Mouse (Mus musculus): ENCODE results near the gene Zfp512b. TPM values are rescaled to one million over a fixed set of nuclear protein-coding genes. Genes with fewer than 3 reads are reported as not detected.

Zfp512b gene
- total and polyA plus RNA-seq, 3 experiments, result 13.2 to 20.6 (median 16.9) TPM

- no peak for TF ChIP-seq POLR2A (IDR thresholded peaks at IDR 0.05; ENCODE audit: insufficient read depth, low read depth, low read length)
- no peak for TF ChIP-seq EP300 (IDR thresholded peaks at IDR 0.05; ENCODE audit: insufficient read depth, low read depth, low read length)
- no peak for TF ChIP-seq CTCF (IDR thresholded peaks at IDR 0.05)
- Histone ChIP-seq H3K27ac (no peak overlapping the region), H3K27me3 (ENCODE audit: control insufficient read depth, insufficient read depth, low read length) (no peaks in the 10 kb centered on the region), H3K36me3 (ENCODE audit: control insufficient read depth, insufficient read depth, low read length) (no peaks in the 10 kb centered on the region; the same call in 1 of the 2 replicates), H3K9ac (ENCODE audit: low read depth, low read length) (no peak overlapping the region), H3K79me2 (replicated peaks; ENCODE audit: control insufficient read depth, insufficient read depth, low read length) (no peaks in the 10 kb centered on the region), H3K4me3 (no peak overlapping the region), H3K4me1 (ENCODE audit: control insufficient read depth, insufficient read depth, low read length) (no peaks in the 10 kb centered on the region)
- no peak for DNase-seq
- intact Hi-C loops (cut with DNase I), result no loop called here
- WGBS, result 92% methylated on average over 2 of the region's 2 CpGs
Observed at GRCm38 (mm10) chr2:181550233-181550632, 42.4 kb downstream of the Zfp512b start.

GRCm38 (mm10) chr2:181548682-181549081 is 43.9 kb downstream of the Zfp512b start:
- H3K4me1 ChIP-seq (ENCODE audit: control insufficient read depth, insufficient read depth, low read length), result no peaks in the 10 kb centered on the region
- no peaks in the 10 kb centered on the region for H3K27me3 ChIP-seq (ENCODE audit: control insufficient read depth, insufficient read depth, low read length)
- intact Hi-C loops (cut with DNase I), result no loop called here
- no peak overlapping the region for H3K27ac ChIP-seq
- H3K9ac ChIP-seq (ENCODE audit: low read depth, low read length), result no peak overlapping the region
- H3K36me3 ChIP-seq (ENCODE audit: control insufficient read depth, insufficient read depth, low read length), result no peaks in the 10 kb centered on the region; the same call in 1 of the 2 replicates
- no peak overlapping the region for H3K4me3 ChIP-seq
- 0 out of 2 replicates have a peak, but pooled peaks cover 1% of the 10 kb centered on the region for H3K79me2 ChIP-seq (replicated peaks; ENCODE audit: control insufficient read depth, insufficient read depth, low read length)
- TF ChIP-seq POLR2A (IDR thresholded peaks at IDR 0.05; ENCODE audit: insufficient read depth, low read depth, low read length), result no peak
- no peak for TF ChIP-seq CTCF (IDR thresholded peaks at IDR 0.05)
- TF ChIP-seq EP300 (IDR thresholded peaks at IDR 0.05; ENCODE audit: insufficient read depth, low read depth, low read length), result no peak
- 81% methylated on average over 5 of the region's 5 CpGs for WGBS
- no peak for DNase-seq

- no peak overlapping the region for H3K4me3 ChIP-seq
- TF ChIP-seq POLR2A (IDR thresholded peaks at IDR 0.05; ENCODE audit: insufficient read depth, low read depth, low read length) (no peak), EP300 (IDR thresholded peaks at IDR 0.05; ENCODE audit: insufficient read depth, low read depth, low read length) (no peak), CTCF (IDR thresholded peaks at IDR 0.05) (no peak)
- no peak overlapping the region for H3K9ac ChIP-seq (ENCODE audit: low read depth, low read length)
- WGBS, result 71% methylated on average over 1 of the region's 1 CpGs
- H3K27me3 ChIP-seq (ENCODE audit: control insufficient read depth, insufficient read depth, low read length), result no peaks in the 10 kb centered on the region
- H3K4me1 ChIP-seq (ENCODE audit: control insufficient read depth, insufficient read depth, low read length), result no peaks in the 10 kb centered on the region
- intact Hi-C loops (cut with DNase I), result no loop called here
- 0 out of 2 replicates have a peak, but pooled peaks cover 1% of the 10 kb centered on the region for H3K79me2 ChIP-seq (replicated peaks; ENCODE audit: control insufficient read depth, insufficient read depth, low read length)
- no peaks in the 10 kb centered on the region; the same call in 1 of the 2 replicates for H3K36me3 ChIP-seq (ENCODE audit: control insufficient read depth, insufficient read depth, low read length)
- DNase-seq, result no peak
- H3K27ac ChIP-seq, result no peak overlapping the region
Observed at GRCm38 (mm10) chr2:181548227-181548626, 44.4 kb downstream of the Zfp512b start.

DNA sequence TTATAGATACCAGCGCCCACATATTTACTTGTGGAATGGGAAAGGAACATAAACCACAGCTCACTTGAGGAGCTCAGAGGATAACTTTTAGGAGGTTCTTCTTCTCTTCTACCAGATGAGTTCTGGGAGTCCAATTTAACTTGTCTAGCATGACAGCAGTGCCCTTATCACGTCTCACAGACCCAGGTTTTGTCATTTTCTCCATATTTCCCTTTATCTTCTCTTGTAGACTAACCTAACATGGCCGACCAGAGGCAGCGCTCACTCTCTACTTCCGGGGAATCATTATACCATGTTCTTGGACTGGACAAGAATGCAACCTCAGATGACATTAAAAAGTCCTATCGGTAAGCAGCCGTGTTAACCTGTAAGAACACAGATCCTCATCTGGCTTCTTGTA is 46.5 kb downstream of the Zfp512b start:
- intact Hi-C loops (cut with DNase I), result no loop called here
- Histone ChIP-seq H3K79me2 (replicated peaks; ENCODE audit: control insufficient read depth, insufficient read depth, low read length) (peaks cover 1% of the 10 kb centered on the region; the same call in 1 of the 2 replicates), H3K4me1 (ENCODE audit: control insufficient read depth, insufficient read depth, low read length) (no peaks in the 10 kb centered on the region; the same call in 1 of the 2 replicates), H3K27me3 (ENCODE audit: control insufficient read depth, insufficient read depth, low read length) (no peaks in the 10 kb centered on the region), H3K36me3 (ENCODE audit: control insufficient read depth, insufficient read depth, low read length) (peaks cover 5% of the 10 kb centered on the region), H3K9ac (ENCODE audit: low read depth, low read length) (no peak overlapping the region), H3K4me3 (no peak overlapping the region), H3K27ac (no peak overlapping the region)
- no peak for TF ChIP-seq EP300 (IDR thresholded peaks at IDR 0.05; ENCODE audit: insufficient read depth, low read depth, low read length)
- TF ChIP-seq POLR2A (IDR thresholded peaks at IDR 0.05; ENCODE audit: insufficient read depth, low read depth, low read length), result no peak
- no peak for TF ChIP-seq CTCF (IDR thresholded peaks at IDR 0.05)
- WGBS, result 89% methylated on average over 7 of the region's 7 CpGs
- DNase-seq, result no peak

GRCm38 (mm10) chr2:181541761-181542380 is 50.7 kb downstream of the Zfp512b start:
- H3K4me1 ChIP-seq (ENCODE audit: control insufficient read depth, insufficient read depth, low read length), result peaks cover 5% of the 10 kb centered on the region
- H3K27ac ChIP-seq, result no peak overlapping the region
- 68% methylated on average over 6 of the region's 6 CpGs for WGBS
- no peaks in the 10 kb centered on the region for H3K27me3 ChIP-seq (ENCODE audit: control insufficient read depth, insufficient read depth, low read length)
- H3K36me3 ChIP-seq (ENCODE audit: control insufficient read depth, insufficient read depth, low read length), result peaks cover 14% of the 10 kb centered on the region
- no peak for DNase-seq
- H3K4me3 ChIP-seq, result no peak overlapping the region
- TF ChIP-seq EP300 (IDR thresholded peaks at IDR 0.05; ENCODE audit: insufficient read depth, low read depth, low read length) (no peak), POLR2A (IDR thresholded peaks at IDR 0.05; ENCODE audit: insufficient read depth, low read depth, low read length) (no peak), CTCF (IDR thresholded peaks at IDR 0.05) (peak; percentile 35)
- H3K79me2 ChIP-seq (replicated peaks; ENCODE audit: control insufficient read depth, insufficient read depth, low read length), result peaks cover 3% of the 10 kb centered on the region
- intact Hi-C loops (cut with DNase I), result no loop called here
- H3K9ac ChIP-seq (ENCODE audit: low read depth, low read length), result no peak overlapping the region

DNA sequence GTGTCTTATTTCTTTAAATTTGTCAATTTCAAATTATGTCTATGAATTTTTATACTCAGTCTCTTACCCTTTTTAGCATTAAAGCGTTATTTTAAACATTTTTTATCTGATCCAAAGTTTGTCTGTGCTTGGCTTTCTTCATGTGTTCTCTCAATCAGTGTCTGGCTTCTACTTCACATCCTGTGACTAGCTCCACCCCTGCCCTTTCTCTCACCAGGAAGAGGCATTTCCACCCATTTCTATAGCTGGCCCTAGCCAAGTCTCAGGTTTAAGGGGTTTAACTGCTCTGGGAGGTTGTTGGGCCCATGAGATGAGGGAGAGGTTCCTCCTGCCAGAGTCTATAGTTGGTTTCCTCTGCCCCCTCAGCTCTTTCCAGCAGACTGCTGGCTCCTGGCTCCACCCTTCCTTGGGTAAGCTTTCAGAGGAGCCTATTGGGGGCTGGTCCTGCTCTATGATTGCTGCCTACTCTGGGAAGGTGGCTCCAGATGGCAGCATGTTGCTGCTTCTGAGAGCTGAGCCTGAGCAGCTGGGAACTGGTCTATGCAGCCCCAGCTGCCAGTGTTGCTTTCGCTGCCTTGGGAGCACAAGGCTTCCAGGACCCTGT is 55.1 kb downstream of the Zfp512b start:
- WGBS, result 36% methylated on average over 2 of the region's 2 CpGs
- no peak overlapping the region for H3K4me3 ChIP-seq
- peaks cover 32% of the 10 kb centered on the region for H3K36me3 ChIP-seq (ENCODE audit: control insufficient read depth, insufficient read depth, low read length)
- no peak for TF ChIP-seq CTCF (IDR thresholded peaks at IDR 0.05)
- TF ChIP-seq POLR2A (IDR thresholded peaks at IDR 0.05; ENCODE audit: insufficient read depth, low read depth, low read length), result no peak
- no peak for TF ChIP-seq EP300 (IDR thresholded peaks at IDR 0.05; ENCODE audit: insufficient read depth, low read depth, low read length)
- no peaks in the 10 kb centered on the region for H3K27me3 ChIP-seq (ENCODE audit: control insufficient read depth, insufficient read depth, low read length)
- H3K27ac ChIP-seq, result peak overlapping the region; percentile 46; the same call in 1 of the 2 replicates
- H3K4me1 ChIP-seq (ENCODE audit: control insufficient read depth, insufficient read depth, low read length), result peaks cover 10% of the 10 kb centered on the region
- no peak overlapping the region for H3K9ac ChIP-seq (ENCODE audit: low read depth, low read length)
- DNase-seq, result peak; percentile 40 to 41
- H3K79me2 ChIP-seq (replicated peaks; ENCODE audit: control insufficient read depth, insufficient read depth, low read length), result peaks cover 10% of the 10 kb centered on the region
- intact Hi-C loops (cut with DNase I), result loop anchor here (2.0 kb wide), 1 partner anchor 17 kb away; the partner anchor contains the start of gene Dnajc5
